Comparison of ENCODE assay signal across 14 mouse cellular contexts in the genomic region with DNA sequence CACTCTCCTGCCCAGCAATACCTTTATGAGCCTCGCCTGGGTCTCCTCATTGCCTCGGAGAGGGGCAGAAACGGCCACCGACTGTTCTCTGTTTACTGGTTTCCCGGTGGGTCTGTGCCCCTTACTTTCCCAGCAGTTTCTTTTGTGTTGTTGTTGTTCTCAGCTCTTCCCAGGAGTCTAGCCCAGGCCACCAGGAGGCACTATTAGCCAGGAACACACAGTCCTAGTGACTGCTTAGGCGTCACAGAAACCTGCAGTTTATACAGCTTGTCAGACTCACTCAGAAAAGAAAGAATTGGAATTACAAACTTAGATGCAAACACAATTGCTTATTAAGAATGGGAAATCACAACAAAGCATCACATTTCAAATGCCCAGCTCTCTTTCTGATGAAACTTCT. TPM values are rescaled to one million over a fixed set of nuclear protein-coding genes. Genes with fewer than 3 reads are reported as not detected.
A peak's percentile ranks its signal among the peaks of the same experiment; 100 is the strongest.
DNase-seq lines count a peak whose midpoint lies in the region; ATAC-seq and TF ChIP-seq lines count a peak whose summit lies in the region.
"Had no signal": no experiment of that assay in that cellular context is flagged by ENCODE, and none has a peak within 500 bp of the region (broad histone marks: within the 10 kb centered on the region; RNA-seq: fewer than 3 reads in every experiment).

No protein-coding gene starts in this region.

- H3K27ac ChIP-seq in CH12.LX (ENCODE audit: insufficient read depth, low read depth) = no peak overlapping the region
- no peak overlapping the region for H3K27ac ChIP-seq in hindbrain, postnatal 0 days
- H3K27ac ChIP-seq: neural tube, embryonic 13.5 days had no signal

- no peaks in the 10 kb centered on the region for H3K79me2 ChIP-seq in CH12.LX (replicated peaks; ENCODE audit: control insufficient read depth, extremely low read depth, insufficient read depth, poor library complexity, severe bottlenecking)

- DNase-seq in cerebellum, postnatal 10 days = peak; percentile 20 to 26
- DNase-seq in cerebellum, adult 18-20 months = no peak
- DNase-seq in left cerebral cortex, postnatal 14 days (ENCODE audit: low spot score in 2 of 2) = peak; percentile 37 to 39
- DNase-seq in left cerebral cortex, adult 8-10 months (ENCODE audit: low spot score in 2 of 2) = no peak
- DNase-seq in CH12.LX (ENCODE audit: extremely low read depth) = no peak
- DNase-seq in hindbrain, postnatal 0 days (ENCODE audit: low spot score) = peak; percentile 42
- no peak for DNase-seq in urinary bladder, postnatal 25 days (ENCODE audit: low spot score)
- no peak for DNase-seq in spleen, postnatal 36 days (ENCODE audit: low spot score in 2 of 2)
- DNase-seq: gastrocnemius, postnatal 10 days had no signal

- no peak for ATAC-seq in hindbrain, postnatal 0 days

- H3K4me1 ChIP-seq in CH12.LX (ENCODE audit: control insufficient read depth in 1 of 2, insufficient read depth in 2 of 2) = no peaks in the 10 kb centered on the region
- no peaks in the 10 kb centered on the region for H3K4me1 ChIP-seq in hindbrain, postnatal 0 days (ENCODE audit: insufficient read depth, low read length)

- WGBS in hindbrain, postnatal 0 days = 69% methylated on average over 6 of the region's 6 CpGs

- intact Hi-C loops in left cerebral cortex, postnatal 14 days (cut with DNase I) = loop anchor here (5.0 to 10.0 kb wide), 4 partner anchors 66 to 267 kb away; a partner anchor contains a TSS

- H3K4me3 ChIP-seq in CH12.LX (replicated peaks in 1 of 3; ENCODE audit: low read depth in 2 of 3, low read length in 2 of 3, poor library complexity in 1 of 3) = no peak overlapping the region
- no peak overlapping the region for H3K4me3 ChIP-seq in hindbrain, postnatal 0 days (ENCODE audit: low read length)
- H3K4me3 ChIP-seq: neural tube, embryonic 13.5 days had no signal

- H3K27me3 ChIP-seq in CH12.LX (replicated peaks) = no peaks in the 10 kb centered on the region
- no peaks in the 10 kb centered on the region for H3K27me3 ChIP-seq in hindbrain, postnatal 0 days (ENCODE audit: insufficient read depth, low read length)
- H3K27me3 ChIP-seq: neural tube, embryonic 13.5 days had no signal

- H3K9me3 ChIP-seq in CH12.LX (replicated peaks; ENCODE audit: low read length) = peaks cover 3% of the 10 kb centered on the region
- H3K9me3 ChIP-seq in hindbrain, postnatal 0 days (ENCODE audit: low read length) = no peaks in the 10 kb centered on the region
- H3K9me3 ChIP-seq: neural tube, embryonic 13.5 days had no signal

- peak; percentile 30 for TF ChIP-seq RAD21 in CH12.LX (IDR thresholded peaks at IDR 0.05; ENCODE audit: low read depth, low read length)

- no peak overlapping the region for H3K9ac ChIP-seq in CH12.LX (ENCODE audit: insufficient read depth, low read depth)
- no peak overlapping the region for H3K9ac ChIP-seq in hindbrain, postnatal 0 days (replicated peaks; ENCODE audit: low read length)
- H3K9ac ChIP-seq: neural tube, embryonic 13.5 days had no signal

- peak in 1 of 2 experiments; percentile 47; a peak in 2 of 4 replicates for TF ChIP-seq CTCF in CH12.LX (conservative IDR thresholded peaks at IDR 0.05 in 1 of 2, IDR thresholded peaks at IDR 0.05 in 1 of 2; ENCODE audit: low read depth in 2 of 2, low read length in 2 of 2)
- peak; percentile 56 for TF ChIP-seq CTCF in hindbrain, postnatal 0 days (IDR thresholded peaks at IDR 0.05; ENCODE audit: low read depth)

- dilution Hi-C loops in CH12.LX (cut with MboI; ENCODE audit: extremely low pct_ligation_motif_present, extremely low pct_unique_long_range_greater_than_20kb, low sequenced_read_pairs) = no loop called here

- TF ChIP-seq POLR2A in CH12.LX (IDR thresholded peaks at IDR 0.05; ENCODE audit: low read depth, low read length) = no peak

- in situ Hi-C loops in CH12.LX (cut with MboI; ENCODE audit: low pct_ligation_motif_present, low pct_unique_long_range_greater_than_20kb, low sequenced_read_pairs) = no loop called here

- H3K36me3 ChIP-seq in CH12.LX (replicated peaks in 1 of 2; ENCODE audit: control insufficient read depth in 1 of 2, insufficient read depth in 1 of 2, low read length in 1 of 2) = no peaks in the 10 kb centered on the region
- no peaks in the 10 kb centered on the region for H3K36me3 ChIP-seq in hindbrain, postnatal 0 days (ENCODE audit: insufficient read depth, low read length)
- H3K36me3 ChIP-seq: neural tube, embryonic 13.5 days had no signal

- no peak overlapping the region for H3K4me2 ChIP-seq in CH12.LX (ENCODE audit: insufficient read depth, low read depth, poor library complexity, severe bottlenecking)
- no peak overlapping the region for H3K4me2 ChIP-seq in hindbrain, postnatal 0 days (ENCODE audit: low read depth, low read length)
- H3K4me2 ChIP-seq: neural tube, embryonic 13.5 days had no signal

- TF ChIP-seq EP300 in CH12.LX (IDR thresholded peaks at IDR 0.05; ENCODE audit: low read length) = no peak

TF ChIP-seq in CH12.LX, 34 proteins besides CTCF, POLR2A, EP300 and RAD21:
- TF ChIP-seq SMC3 (IDR thresholded peaks at IDR 0.05; ENCODE audit: low read depth, low read length) = peak; percentile 22; the same call in 1 of the 2 replicates
- no peak for TF ChIP-seq ZC3H11A (IDR thresholded peaks at IDR 0.05; ENCODE audit: low read depth, low read length)
- TF ChIP-seq POLR2AphosphoS2 (IDR thresholded peaks at IDR 0.05; ENCODE audit: low read depth, low read length) = no peak
- no peak for TF ChIP-seq ETS1 (conservative IDR thresholded peaks at IDR 0.05; ENCODE audit: low read depth, low read length)

RNA-seq across cellular contexts. Expression of a gene that starts 0.7 kb away (rescaled TPM):
- total RNA-seq in left cerebral cortex, postnatal 14 days (2021) = not detected
- total RNA-seq in left cerebral cortex, adult 8-10 months (2022) = not detected
- total RNA-seq in CH12.LX (2012; rRNA removed) (not detected in 2 replicates), CH12.LX (2014; rRNA removed) (not detected in 2 replicates)
- polyA plus RNA-seq in CH12.LX (2012; ENCODE audit: insufficient read length, low read depth) = not detected in 2 replicates
- total RNA-seq in hindbrain, postnatal 0 days (2014; rRNA removed) = not detected in 2 replicates
- polyA plus RNA-seq in hindbrain, postnatal 0 days (2015; fragmentation: Nextera tagmentation; extraction: Ambion mirVana) = not detected in 2 replicates
- total RNA-seq: adrenal gland, postnatal 36 days; gastrocnemius, postnatal 10 days; heart, postnatal 10 days; left cerebral cortex, postnatal 10 days had no signal
- polyA plus RNA-seq: C2C12; neural tube, embryonic 13.5 days had no signal

RNA-seq across cellular contexts. Expression of a gene that starts 48.5 kb away (rescaled TPM):
- not detected for total RNA-seq in left cerebral cortex, postnatal 14 days (2021)
- not detected for total RNA-seq in left cerebral cortex, adult 8-10 months (2022)
- total RNA-seq in CH12.LX (2012; rRNA removed) (not detected in 2 replicates), CH12.LX (2014; rRNA removed) (not detected in 2 replicates)
- not detected in 2 replicates for polyA plus RNA-seq in CH12.LX (2012; ENCODE audit: insufficient read length, low read depth)
- total RNA-seq in hindbrain, postnatal 0 days (2014; rRNA removed) = not detected in 2 replicates
- not detected in 2 replicates for polyA plus RNA-seq in hindbrain, postnatal 0 days (2015; fragmentation: Nextera tagmentation; extraction: Ambion mirVana)
- total RNA-seq: adrenal gland, postnatal 36 days; gastrocnemius, postnatal 10 days; heart, postnatal 10 days; left cerebral cortex, postnatal 10 days had no signal
- polyA plus RNA-seq: C2C12; neural tube, embryonic 13.5 days had no signal

Comparison
In these comparisons a context has a peak if more than half of its experiments do, and no peak if none do; other contexts are left out.
1. DNase-seq: peak in cerebellum, postnatal 10 days (2 of 2), left cerebral cortex, postnatal 14 days (2 of 2) and hindbrain, postnatal 0 days (single experiment); none in cerebellum, adult 18-20 months (0 of 2), left cerebral cortex, adult 8-10 months (0 of 2), CH12.LX (single experiment), urinary bladder, postnatal 25 days (single experiment) and spleen, postnatal 36 days (0 of 2).